Mouse (Mus musculus) embryonic facial prominence, embryonic 11.5 days (tissue): ENCODE data around the gene Lcn4. TPM values are rescaled to one million over a fixed set of nuclear protein-coding genes. Genes with fewer than 3 reads are reported as not detected.

Source experiments
- ATAC-seq: fragments of 200-750 bp; cut with Nextera tagmentation; replicated peaks from 2 replicates; pipeline ENCODE4 v1.8.0; 2017; ENCODE audit warnings: low read depth; ENCODE audit not compliant: insufficient number of reproducible peaks, low FRiP score, low TSS enrichment
- DNase-seq: peaks from one replicate; pipeline ENCODE4 v3.0.0-alpha.2; 2015; ENCODE audit warnings: low spot score
- H3K27ac ChIP-seq: fragments of 300-500 bp; sonication (generic); replicated peaks from 2 replicates; pipeline ENCODE4 v1.5.1; 2014; ENCODE audit warnings: mild to moderate bottlenecking, low read depth, low read length, control low read depth
- H3K27me3 ChIP-seq: fragments of 300-500 bp; sonication (generic); 2 replicates; pipeline ENCODE4 v1.6.1; 2014; ENCODE audit warnings: mild to moderate bottlenecking, low read length, moderate library complexity, mixed read lengths; ENCODE audit not compliant: control insufficient read depth, insufficient read depth
- H3K36me3 ChIP-seq: fragments of 300-500 bp; sonication (generic); replicated peaks from 2 replicates; pipeline ENCODE4 v1.6.1; 2014; ENCODE audit warnings: low read depth, mild to moderate bottlenecking, low read length, moderate library complexity, mixed read lengths; ENCODE audit not compliant: control insufficient read depth, insufficient read depth
- H3K4me1 ChIP-seq: fragments of 300-500 bp; sonication (generic); 2 replicates; pipeline ENCODE4 v1.6.1; 2014; ENCODE audit warnings: low read length, mixed read lengths; ENCODE audit not compliant: control insufficient read depth, insufficient read depth
- H3K4me2 ChIP-seq: fragments of 300-500 bp; sonication (generic); 2 replicates; pipeline ENCODE4 v1.6.1; 2014; ENCODE audit warnings: low read depth, mild to moderate bottlenecking, control low read depth, low read length, moderate library complexity
- H3K4me3 ChIP-seq: fragments of 300-500 bp; sonication (generic); 2 replicates; pipeline ENCODE4 v1.5.1; 2014; ENCODE audit warnings: low read depth, low read length, control low read depth
- H3K9ac ChIP-seq: fragments of 300-500 bp; sonication (generic); replicated peaks from 2 replicates; pipeline ENCODE4 v1.6.1; 2014; ENCODE audit warnings: mild to moderate bottlenecking, control low read depth, low read length
- H3K9me3 ChIP-seq: fragments of 300-500 bp; sonication (generic); replicated peaks from 2 replicates; pipeline ENCODE4 v1.6.1; 2016; ENCODE audit warnings: mild to moderate bottlenecking, low read length, inconsistent platforms, mixed read lengths; ENCODE audit not compliant: control insufficient read depth
- WGBS: fragments of 180-500 bp; shearing (Covaris S2); extraction: QIAGEN DNeasy Blood & Tissue Kit; methylation state at CpG from one replicate; pipeline ENCODE4 v1.1.7; 2014; 5-methylcytosine and 5-hydroxymethylcytosine counted together
- polyA plus RNA-seq: library from polyadenylated mRNA; unstranded; fragments of >200 nt; fragmentation: Nextera tagmentation; extraction: Ambion mirVana; gene quantifications from 2 replicates; pipeline ENCODE4 v1.2.1, GENCODE M21; 2014

The Lcn4 gene
- polyA plus RNA-seq, 1 experiment from 2014 or later: not detected

DNA sequence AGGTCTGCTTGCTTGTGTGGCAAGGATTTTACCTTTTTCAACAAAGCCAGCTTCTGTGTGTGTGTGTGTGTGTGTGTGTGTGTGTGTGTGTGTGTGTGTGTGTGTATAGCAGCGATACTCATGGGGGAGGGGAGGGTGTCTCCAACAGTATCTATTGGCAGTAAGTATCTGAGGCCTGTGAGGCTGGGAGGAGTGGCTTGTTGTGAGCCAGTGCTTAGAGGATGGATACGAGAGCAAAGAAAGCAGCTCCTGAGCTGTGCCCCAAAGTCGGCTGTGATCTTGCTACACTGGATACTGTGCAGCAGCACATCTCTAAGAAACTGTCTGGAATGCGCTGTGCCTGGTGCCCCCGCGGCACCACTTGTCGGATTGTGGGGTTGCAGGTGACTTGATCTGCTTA lies 53.2 kb downstream of the Lcn4 start:
- ATAC-seq (no peak), DNase-seq (no peak)
- Histone ChIP-seq H3K4me1 (no peaks in the 10 kb centered on the region), H3K4me2 (no peak overlapping the region), H3K9ac (no peak overlapping the region; the same call in 1 of the 2 replicates), H3K9me3 (no peaks in the 10 kb centered on the region), H3K36me3 (no peaks in the 10 kb centered on the region), H3K4me3 (no peak overlapping the region), H3K27me3 (no peaks in the 10 kb centered on the region), H3K27ac (no peak overlapping the region)
- 68% methylated on average over 7 of the region's 7 CpGs for WGBS

Other genes starting within 250 kb of the Lcn4 start
- 30.4 and 33.3 TPM in 2 replicates for gene Sec16a, start 226.1 kb downstream of the Lcn4 start, polyA plus RNA-seq
- gene Notch1, start 154.6 kb downstream of the Lcn4 start, polyA plus RNA-seq: 17.2 and 17.7 TPM in 2 replicates
- gene Egfl7, start 91.3 kb downstream of the Lcn4 start, polyA plus RNA-seq: 54.3 and 74.6 TPM in 2 replicates
- gene Gm20532, start 84.6 kb downstream of the Lcn4 start, polyA plus RNA-seq: not detected in 2 replicates
- 8.7 and 13.1 TPM in 2 replicates for gene Agpat2, start 66.9 kb downstream of the Lcn4 start, polyA plus RNA-seq
- gene Fam69b, start 42.8 kb downstream of the Lcn4 start, polyA plus RNA-seq: 40.4 and 44.4 TPM in 2 replicates
- gene Abo, start 193.7 kb upstream of the Lcn4 start, polyA plus RNA-seq: not detected in 2 replicates
- gene Surf6, start 231.6 kb upstream of the Lcn4 start, polyA plus RNA-seq: 16.3 and 17.0 TPM in 2 replicates
- gene Med22, start 239.4 kb upstream of the Lcn4 start, polyA plus RNA-seq: 49.2 and 53.5 TPM in 2 replicates
- 719 and 720 TPM in 2 replicates for gene Rpl7a, start 239.5 kb upstream of the Lcn4 start, polyA plus RNA-seq
- 43.7 and 45.3 TPM in 2 replicates for gene Surf2, start 245.1 kb upstream of the Lcn4 start, polyA plus RNA-seq
- 49.8 and 51.0 TPM in 2 replicates for gene Surf1, start 245.2 kb upstream of the Lcn4 start, polyA plus RNA-seq